Mouse (Mus musculus): Measurements from ENCODE around the gene Thnsl2. TPM values are rescaled to one million over a fixed set of nuclear protein-coding genes. Genes with fewer than 3 reads are reported as not detected.

Thnsl2 gene
- polyA plus RNA-seq, 1 experiment from 2014 or later: 4.0 TPM

GRCm38 (mm10) chr6:71164394-71164793 is 20.2 kb upstream of the Thnsl2 start:
- no peaks in the 10 kb centered on the region for H3K36me3 ChIP-seq (ENCODE audit: control insufficient read depth, insufficient read depth, low read length)
- no peaks in the 10 kb centered on the region for H3K27me3 ChIP-seq (ENCODE audit: control insufficient read depth, insufficient read depth, low read depth, low read length)
- H3K4me1 ChIP-seq (ENCODE audit: control insufficient read depth, insufficient read depth, low read length): no peaks in the 10 kb centered on the region
- H3K27ac ChIP-seq (ENCODE audit: low read length): no peak overlapping the region
- H3K4me2 ChIP-seq (ENCODE audit: low read length): no peak overlapping the region
- H3K9ac ChIP-seq (ENCODE audit: low read depth, low read length): no peak overlapping the region
- 27% methylated on average over 6 of the region's 6 CpGs for WGBS
- no peak overlapping the region for H3K4me3 ChIP-seq (ENCODE audit: low read depth, low read length)
- no peaks in the 10 kb centered on the region for H3K9me3 ChIP-seq (replicated peaks; ENCODE audit: control insufficient read depth, low read length, poor library complexity, severe bottlenecking)
- no peak for ATAC-seq

GRCm38 (mm10) chr6:71162269-71162668 is 18.0 kb upstream of the Thnsl2 start:
- no peak overlapping the region for H3K4me2 ChIP-seq (ENCODE audit: low read length)
- no peak overlapping the region for H3K4me3 ChIP-seq (ENCODE audit: low read depth, low read length)
- ATAC-seq: no peak
- no peak overlapping the region for H3K9ac ChIP-seq (ENCODE audit: low read depth, low read length)
- no peaks in the 10 kb centered on the region for H3K27me3 ChIP-seq (ENCODE audit: control insufficient read depth, insufficient read depth, low read depth, low read length)
- H3K27ac ChIP-seq (ENCODE audit: low read length): no peak overlapping the region
- H3K4me1 ChIP-seq (ENCODE audit: control insufficient read depth, insufficient read depth, low read length): no peaks in the 10 kb centered on the region
- no peaks in the 10 kb centered on the region for H3K36me3 ChIP-seq (ENCODE audit: control insufficient read depth, insufficient read depth, low read length)
- 66% methylated on average over 4 of the region's 4 CpGs for WGBS
- 0 out of 2 replicates have a peak, but pooled peaks cover 3% of the 10 kb centered on the region for H3K9me3 ChIP-seq (replicated peaks; ENCODE audit: control insufficient read depth, low read length, poor library complexity, severe bottlenecking)

GRCm38 (mm10) chr6:71161290-71161689 is 17.1 kb upstream of the Thnsl2 start:
- H3K4me3 ChIP-seq (ENCODE audit: low read depth, low read length): no peak overlapping the region
- no peak overlapping the region for H3K9ac ChIP-seq (ENCODE audit: low read depth, low read length)

GRCm38 (mm10) chr6:71156674-71157326 is 12.6 kb upstream of the Thnsl2 start:
- no peak overlapping the region for H3K4me2 ChIP-seq (ENCODE audit: low read length)
- WGBS: 70% methylated on average over 5 of the region's 5 CpGs
- H3K27me3 ChIP-seq (ENCODE audit: control insufficient read depth, insufficient read depth, low read depth, low read length): no peaks in the 10 kb centered on the region
- 0 out of 2 replicates have a peak, but pooled peaks cover 3% of the 10 kb centered on the region for H3K9me3 ChIP-seq (replicated peaks; ENCODE audit: control insufficient read depth, low read length, poor library complexity, severe bottlenecking)
- no peak for ATAC-seq
- no peak overlapping the region for H3K27ac ChIP-seq (ENCODE audit: low read length)
- no peaks in the 10 kb centered on the region for H3K4me1 ChIP-seq (ENCODE audit: control insufficient read depth, insufficient read depth, low read length)
- no peak overlapping the region for H3K4me3 ChIP-seq (ENCODE audit: low read depth, low read length)
- H3K36me3 ChIP-seq (ENCODE audit: control insufficient read depth, insufficient read depth, low read length): no peaks in the 10 kb centered on the region
- no peak overlapping the region for H3K9ac ChIP-seq (ENCODE audit: low read depth, low read length)

More at GRCm38 (mm10) chr6:71161290-71161689, 17.1 kb upstream of the Thnsl2 start:
- no peak for ATAC-seq
- Histone ChIP-seq H3K27ac (ENCODE audit: low read length) (no peak overlapping the region), H3K4me1 (ENCODE audit: control insufficient read depth, insufficient read depth, low read length) (no peaks in the 10 kb centered on the region), H3K36me3 (ENCODE audit: control insufficient read depth, insufficient read depth, low read length) (no peaks in the 10 kb centered on the region), H3K27me3 (ENCODE audit: control insufficient read depth, insufficient read depth, low read depth, low read length) (no peaks in the 10 kb centered on the region), H3K9me3 (replicated peaks; ENCODE audit: control insufficient read depth, low read length, poor library complexity, severe bottlenecking) (0 out of 2 replicates have a peak, but pooled peaks cover 3% of the 10 kb centered on the region), H3K4me2 (ENCODE audit: low read length) (no peak overlapping the region)
- 81% methylated on average over 7 of the region's 7 CpGs for WGBS

GRCm38 (mm10) chr6:71154861-71155260 is 10.6 kb upstream of the Thnsl2 start:
- WGBS: 82% methylated on average over 6 of the region's 6 CpGs
- no peaks in the 10 kb centered on the region for H3K27me3 ChIP-seq (ENCODE audit: control insufficient read depth, insufficient read depth, low read depth, low read length)
- H3K36me3 ChIP-seq (ENCODE audit: control insufficient read depth, insufficient read depth, low read length): no peaks in the 10 kb centered on the region
- H3K9me3 ChIP-seq (replicated peaks; ENCODE audit: control insufficient read depth, low read length, poor library complexity, severe bottlenecking): 0 out of 2 replicates have a peak, but pooled peaks cover 3% of the 10 kb centered on the region
- no peak overlapping the region for H3K4me3 ChIP-seq (ENCODE audit: low read depth, low read length)
- no peak for ATAC-seq
- no peak overlapping the region for H3K9ac ChIP-seq (ENCODE audit: low read depth, low read length)
- H3K4me1 ChIP-seq (ENCODE audit: control insufficient read depth, insufficient read depth, low read length): no peaks in the 10 kb centered on the region
- no peak overlapping the region for H3K27ac ChIP-seq (ENCODE audit: low read length)
- no peak overlapping the region for H3K4me2 ChIP-seq (ENCODE audit: low read length)

- Histone ChIP-seq H3K27me3 (ENCODE audit: control insufficient read depth, insufficient read depth, low read depth, low read length) (no peaks in the 10 kb centered on the region), H3K36me3 (ENCODE audit: control insufficient read depth, insufficient read depth, low read length) (no peaks in the 10 kb centered on the region), H3K4me1 (ENCODE audit: control insufficient read depth, insufficient read depth, low read length) (no peaks in the 10 kb centered on the region), H3K9ac (ENCODE audit: low read depth, low read length) (no peak overlapping the region), H3K4me3 (ENCODE audit: low read depth, low read length) (no peak overlapping the region), H3K4me2 (ENCODE audit: low read length) (no peak overlapping the region), H3K9me3 (replicated peaks; ENCODE audit: control insufficient read depth, low read length, poor library complexity, severe bottlenecking) (0 out of 2 replicates have a peak, but pooled peaks cover 2% of the 10 kb centered on the region), H3K27ac (ENCODE audit: low read length) (no peak overlapping the region)
- WGBS: 87% methylated on average over 4 of the region's 4 CpGs
- ATAC-seq: no peak
These were observed 9.2 kb upstream of the Thnsl2 start for GRCm38 (mm10) chr6:71153486-71153885.

- Histone ChIP-seq H3K27ac (ENCODE audit: low read length) (no peak overlapping the region), H3K4me2 (ENCODE audit: low read length) (no peak overlapping the region), H3K9ac (ENCODE audit: low read depth, low read length) (no peak overlapping the region), H3K27me3 (ENCODE audit: control insufficient read depth, insufficient read depth, low read depth, low read length) (no peaks in the 10 kb centered on the region), H3K4me3 (ENCODE audit: low read depth, low read length) (no peak overlapping the region), H3K4me1 (ENCODE audit: control insufficient read depth, insufficient read depth, low read length) (no peaks in the 10 kb centered on the region), H3K36me3 (ENCODE audit: control insufficient read depth, insufficient read depth, low read length) (no peaks in the 10 kb centered on the region), H3K9me3 (replicated peaks; ENCODE audit: control insufficient read depth, low read length, poor library complexity, severe bottlenecking) (no peaks in the 10 kb centered on the region)
- 19% methylated on average over 10 of the region's 10 CpGs for WGBS
- no peak for ATAC-seq
These were observed 6.9 kb upstream of the Thnsl2 start for GRCm38 (mm10) chr6:71151098-71151497.

- no peaks in the 10 kb centered on the region for H3K27me3 ChIP-seq (ENCODE audit: control insufficient read depth, insufficient read depth, low read depth, low read length)
- ATAC-seq: peak; percentile 66
- H3K9me3 ChIP-seq (replicated peaks; ENCODE audit: control insufficient read depth, low read length, poor library complexity, severe bottlenecking): no peaks in the 10 kb centered on the region
- no peaks in the 10 kb centered on the region for H3K36me3 ChIP-seq (ENCODE audit: control insufficient read depth, insufficient read depth, low read length)
- peaks cover 1% of the 10 kb centered on the region; the same call in 1 of the 2 replicates for H3K4me1 ChIP-seq (ENCODE audit: control insufficient read depth, insufficient read depth, low read length)
- H3K27ac ChIP-seq (ENCODE audit: low read length): no peak overlapping the region
- H3K4me2 ChIP-seq (ENCODE audit: low read length): no peak overlapping the region
- no peak overlapping the region for H3K4me3 ChIP-seq (ENCODE audit: low read depth, low read length)
- 12% methylated on average over 5 of the region's 5 CpGs for WGBS
- H3K9ac ChIP-seq (ENCODE audit: low read depth, low read length): no peak overlapping the region
These were observed 5.3 kb upstream of the Thnsl2 start for GRCm38 (mm10) chr6:71149534-71149933.

GRCm38 (mm10) chr6:71148336-71148735 is 4.1 kb upstream of the Thnsl2 start:
- no peaks in the 10 kb centered on the region for H3K36me3 ChIP-seq (ENCODE audit: control insufficient read depth, insufficient read depth, low read length)
- H3K9ac ChIP-seq (ENCODE audit: low read depth, low read length): no peak overlapping the region
- no peak for ATAC-seq
- no peaks in the 10 kb centered on the region for H3K27me3 ChIP-seq (ENCODE audit: control insufficient read depth, insufficient read depth, low read depth, low read length)
- no peak overlapping the region for H3K27ac ChIP-seq (ENCODE audit: low read length)
- peaks cover 4% of the 10 kb centered on the region; the same call in 1 of the 2 replicates for H3K4me1 ChIP-seq (ENCODE audit: control insufficient read depth, insufficient read depth, low read length)
- WGBS: 77% methylated on average over 6 of the region's 6 CpGs
- no peak overlapping the region for H3K4me3 ChIP-seq (ENCODE audit: low read depth, low read length)
- H3K4me2 ChIP-seq (ENCODE audit: low read length): no peak overlapping the region
- no peaks in the 10 kb centered on the region for H3K9me3 ChIP-seq (replicated peaks; ENCODE audit: control insufficient read depth, low read length, poor library complexity, severe bottlenecking)

Measured in midbrain, embryonic 16.5 days (tissue).